Mouse (Mus musculus): ENCODE data around the gene Zfp652.
"Not testable (repeated sequence)": the region's sequence is repeated elsewhere in the genome, so short reads cannot be mapped to it uniquely, and the experiment has no call there.

The Zfp652 gene

GRCm38 (mm10) chr11:95712563-95713224, at the start of gene Zfp652:
Zfp652 (plus strand) TSS chr11:95712673.
- in situ Hi-C loops (cut with MboI, MseI) = no loop called here

- in situ Hi-C loops (cut with MboI, MseI) = no loop called here
Observed at GRCm38 (mm10) chr11:95666529-95667149, 45.8 kb upstream of the Zfp652 start, which contains the start of gene Phb. Phb (plus strand) TSS chr11:95666957.

DNA sequence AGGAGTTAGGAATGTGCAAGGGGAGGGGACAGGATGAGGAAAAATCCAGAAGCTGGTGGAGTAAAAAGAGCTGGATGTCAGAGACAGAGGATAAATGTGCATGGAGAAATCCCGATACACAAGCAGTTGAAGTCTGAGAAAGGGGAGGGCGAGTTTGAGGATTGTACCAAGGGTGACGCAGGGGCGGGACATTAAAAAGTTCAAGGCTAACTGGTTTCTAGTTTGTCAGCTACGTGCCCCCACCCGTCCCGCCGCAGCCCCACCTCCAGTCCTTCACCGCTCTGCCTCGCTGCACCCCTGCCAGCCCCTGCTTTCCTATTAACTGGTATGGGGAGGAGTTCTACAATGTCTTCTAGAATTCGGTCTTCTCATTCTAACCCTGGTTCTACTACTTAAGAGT, 45.3 kb upstream of the Zfp652 start:
- in situ Hi-C loops (cut with MboI, MseI) = no loop called here

GRCm38 (mm10) chr11:95668086-95668485, 44.4 kb upstream of the Zfp652 start:
- in situ Hi-C loops (cut with MboI, MseI) = not testable (repeated sequence)

GRCm38 (mm10) chr11:95675498-95675897, 37.0 kb upstream of the Zfp652 start:
- in situ Hi-C loops (cut with MboI, MseI) = no loop called here

DNA sequence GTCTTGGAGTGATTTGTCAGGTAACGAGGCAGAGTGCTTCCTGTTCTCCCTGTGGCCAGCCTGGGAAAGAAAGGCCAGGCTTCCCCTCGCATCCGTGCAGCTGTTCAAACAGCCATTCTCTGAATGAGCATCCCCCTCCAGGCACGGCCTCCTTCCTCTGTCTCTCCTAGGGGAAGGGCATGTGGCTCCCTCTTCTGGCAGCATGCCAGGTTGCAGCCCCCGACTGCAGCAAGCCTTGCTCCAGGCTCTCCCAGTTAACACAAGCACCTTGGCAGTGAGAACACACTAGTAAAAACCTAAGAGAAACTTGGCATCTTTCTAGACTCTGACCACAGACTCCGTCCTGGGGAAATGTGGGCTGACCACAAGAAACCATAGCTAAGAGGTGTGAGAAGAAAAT, 36.2 kb upstream of the Zfp652 start:
- in situ Hi-C loops (cut with MboI, MseI) = no loop called here

- in situ Hi-C loops (cut with MboI, MseI) = no loop called here
Observed at GRCm38 (mm10) chr11:95677925-95678701, 34.4 kb upstream of the Zfp652 start.

DNA sequence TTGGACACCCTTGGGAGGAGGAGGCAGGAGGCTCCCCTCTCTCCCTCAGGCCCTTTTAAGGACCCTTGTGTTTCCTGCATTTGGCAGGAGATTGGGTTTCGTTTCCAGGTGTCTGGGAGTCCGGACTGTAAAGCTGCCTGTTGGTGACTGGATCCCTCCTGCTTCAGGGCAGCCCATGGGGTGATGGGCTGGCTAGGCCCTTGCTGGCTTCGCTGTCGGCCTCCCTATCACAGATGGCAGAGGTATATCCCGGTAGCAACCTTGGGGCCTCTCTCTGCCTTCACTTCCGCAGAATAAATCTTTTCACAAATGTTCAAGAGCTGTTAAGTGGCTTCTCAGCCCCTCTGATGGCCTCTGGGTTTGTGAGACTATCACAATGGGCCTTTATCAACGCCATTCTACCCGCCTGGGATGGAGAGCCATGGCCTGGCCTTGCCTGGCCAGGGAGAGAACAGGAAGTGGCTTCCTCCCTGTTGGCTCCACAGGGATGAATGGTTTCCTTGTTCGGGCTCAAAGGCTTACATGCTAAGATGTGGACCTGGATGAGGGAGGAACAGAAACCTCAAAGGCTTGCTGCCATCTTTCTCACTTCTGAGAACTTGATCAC, 30.4 kb upstream of the Zfp652 start:
- in situ Hi-C loops (cut with MboI, MseI) = no loop called here

DNA sequence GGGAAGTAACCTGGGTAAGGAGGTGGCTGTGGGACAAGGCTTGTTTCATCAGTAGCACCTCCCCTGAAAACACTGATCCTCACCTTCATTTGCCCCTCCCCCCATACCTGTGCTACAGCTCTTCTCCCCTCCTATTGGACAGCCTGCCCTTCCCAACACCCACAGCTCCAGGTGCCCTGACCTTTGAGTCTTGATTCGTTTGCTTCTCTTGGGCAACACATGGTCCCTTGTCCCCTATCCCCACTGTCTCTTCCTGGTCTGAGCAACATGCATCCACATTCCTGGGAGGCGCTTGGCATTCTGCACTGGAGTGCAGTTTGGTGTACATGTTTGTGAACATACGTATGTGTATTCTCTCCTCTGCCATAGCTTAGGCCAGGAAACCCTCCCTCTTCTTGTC, 29.5 kb upstream of the Zfp652 start:
- in situ Hi-C loops (cut with MboI, MseI) = no loop called here

DNA sequence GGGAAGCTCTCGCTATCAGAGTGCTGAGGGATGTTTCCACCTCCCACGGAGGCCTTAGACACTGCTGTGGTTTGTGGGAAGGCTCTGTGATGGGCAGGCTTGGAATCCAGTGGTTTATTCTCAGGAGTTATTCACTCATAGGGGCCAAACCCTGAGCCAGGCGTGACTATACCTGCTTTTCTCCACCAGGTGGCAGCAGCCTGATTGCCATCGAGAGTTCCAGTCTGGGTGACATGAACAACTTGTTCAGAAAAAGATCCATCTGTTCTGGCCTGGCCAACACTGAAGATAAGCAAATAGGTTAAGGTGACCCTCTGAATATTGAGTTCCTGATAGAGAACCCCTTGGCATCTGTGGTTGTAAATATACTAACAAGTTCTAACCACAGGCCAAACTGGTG, 26.4 kb upstream of the Zfp652 start:
- in situ Hi-C loops (cut with MboI, MseI) = loop anchor here (5.0 kb wide), 1 partner anchor 66 kb away; no protein-coding TSS in a partner anchor

DNA sequence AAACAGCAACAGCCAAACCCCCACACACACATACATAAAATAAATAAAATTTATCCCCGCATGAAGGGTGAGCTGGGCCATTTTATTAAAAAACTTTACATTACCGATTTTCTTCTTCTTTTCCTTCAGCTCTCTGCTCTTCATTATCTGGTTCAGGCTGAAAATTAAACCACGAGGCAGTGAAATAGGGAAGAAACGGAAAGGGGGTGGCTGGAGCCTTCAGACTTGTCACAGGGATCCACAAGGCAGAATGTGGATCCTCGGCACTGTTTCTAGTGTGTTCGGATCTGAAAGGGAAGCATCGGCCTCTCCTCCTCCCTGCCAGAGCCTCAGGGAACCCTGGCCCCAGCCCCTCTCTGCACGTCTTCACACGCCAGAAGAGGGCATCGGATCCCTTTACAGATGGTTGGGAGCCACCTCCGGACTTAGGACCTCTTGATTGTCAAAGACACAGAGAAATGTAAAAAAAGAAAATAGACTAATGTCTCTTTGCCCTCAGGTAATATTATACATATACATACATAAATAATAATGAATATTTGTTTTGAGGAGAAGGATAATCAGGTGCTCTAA, 25.3 kb upstream of the Zfp652 start:
- in situ Hi-C loops (cut with MboI, MseI) = loop anchor here (5.0 kb wide), 1 partner anchor 65 kb away; no protein-coding TSS in a partner anchor

DNA sequence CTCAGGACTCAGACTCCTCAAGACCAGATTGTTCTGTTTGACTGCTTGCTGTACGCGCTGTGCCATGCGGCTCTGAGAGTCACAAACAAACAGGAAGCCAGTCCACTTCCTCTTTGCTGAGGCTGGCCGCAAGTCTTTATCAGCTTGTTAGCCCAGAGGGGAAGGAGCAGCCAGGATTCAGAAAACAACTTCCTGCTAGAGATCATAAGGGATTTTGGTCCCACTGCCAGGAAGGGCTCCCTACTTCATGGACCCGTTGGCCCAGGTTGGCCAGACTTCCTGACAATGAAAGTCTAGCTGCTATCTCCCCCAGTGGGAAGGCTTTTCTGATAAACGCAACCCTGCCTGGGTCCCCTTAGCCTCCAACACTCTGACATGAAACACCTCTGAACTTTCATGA, 24.0 kb upstream of the Zfp652 start:
- in situ Hi-C loops (cut with MboI, MseI) = loop anchor here (5.0 kb wide), 1 partner anchor 64 kb away; no protein-coding TSS in a partner anchor

- in situ Hi-C loops (cut with MboI, MseI) = loop anchor here (5.0 kb wide), 1 partner anchor 63 kb away; no protein-coding TSS in a partner anchor
Observed at GRCm38 (mm10) chr11:95688981-95689380, 23.5 kb upstream of the Zfp652 start.

GRCm38 (mm10) chr11:95689544-95689943, 22.9 kb upstream of the Zfp652 start:
- in situ Hi-C loops (cut with MboI, MseI) = loop anchor here (5.0 kb wide), 1 partner anchor 63 kb away; no protein-coding TSS in a partner anchor

DNA sequence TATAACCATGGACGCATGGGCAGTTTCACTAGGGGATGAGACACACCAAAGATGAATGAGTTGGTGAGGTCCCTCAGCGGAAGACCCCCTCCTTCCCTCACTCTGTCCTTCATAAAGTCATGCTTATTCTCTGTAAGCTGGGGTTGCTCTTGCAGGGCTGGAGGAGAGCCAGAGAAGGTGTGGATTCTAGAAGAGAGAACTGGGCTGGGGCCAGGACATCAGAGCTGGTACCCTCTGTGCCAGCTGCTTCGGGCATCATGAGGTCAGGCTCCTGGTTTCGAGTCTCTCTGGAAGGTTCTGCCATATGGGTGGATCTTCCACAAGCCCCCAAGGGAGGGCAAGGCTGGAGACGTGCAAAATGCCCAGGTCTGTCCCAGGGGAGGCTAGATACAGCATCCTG, 13.9 kb upstream of the Zfp652 start:
- in situ Hi-C loops (cut with MboI, MseI) = no loop called here

GRCm38 (mm10) chr11:95700778-95701739, 11.4 kb upstream of the Zfp652 start:
- in situ Hi-C loops (cut with MboI, MseI) = no loop called here

DNA sequence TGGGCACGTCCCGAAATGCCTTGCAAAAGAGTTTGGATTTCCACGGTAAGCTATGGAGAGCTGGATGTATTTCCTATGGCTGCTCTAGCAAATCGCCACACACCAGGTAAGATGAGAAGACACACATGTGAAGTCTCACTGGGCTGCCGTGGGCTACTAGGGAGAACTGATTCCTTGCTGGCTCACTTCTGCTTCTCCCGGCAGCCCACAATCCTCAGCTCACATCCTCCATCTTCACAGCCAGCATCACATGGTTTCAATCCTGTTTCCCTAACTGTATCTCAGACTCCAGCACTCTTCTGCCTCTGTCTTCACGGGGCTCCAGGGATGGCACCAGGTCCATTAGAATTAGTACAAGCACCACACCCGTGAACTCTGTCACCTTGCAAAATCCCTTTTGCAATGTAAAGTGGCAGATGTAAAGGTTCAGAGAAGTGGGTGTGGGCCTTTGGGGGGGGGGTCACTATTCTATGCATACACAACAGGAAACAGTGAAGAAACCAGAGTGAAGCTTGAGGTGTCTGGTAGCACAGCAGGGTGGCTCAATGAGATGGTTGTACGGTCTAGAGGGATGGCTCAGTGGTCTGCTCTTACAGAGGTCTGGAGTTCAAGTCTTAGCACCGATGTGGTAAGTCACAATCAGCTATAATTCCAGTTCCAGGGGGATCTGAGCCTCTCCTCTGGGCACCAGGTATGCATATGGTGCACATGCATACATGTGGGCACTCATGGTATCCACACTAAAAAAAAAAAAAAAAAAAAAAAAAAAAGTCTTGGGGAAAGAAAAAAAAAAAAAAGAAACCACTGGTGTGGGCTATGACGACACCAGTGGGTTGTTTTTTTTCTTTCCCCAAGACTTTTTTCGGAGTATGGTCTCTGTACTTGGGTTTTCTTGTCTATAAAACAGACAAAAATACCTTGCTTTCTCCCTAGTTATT, 8.2 kb upstream of the Zfp652 start:
- in situ Hi-C loops (cut with MboI, MseI) = no loop called here

- in situ Hi-C loops (cut with MboI, MseI) = no loop called here
Observed at GRCm38 (mm10) chr11:95704970-95705330, 7.5 kb upstream of the Zfp652 start.

DNA sequence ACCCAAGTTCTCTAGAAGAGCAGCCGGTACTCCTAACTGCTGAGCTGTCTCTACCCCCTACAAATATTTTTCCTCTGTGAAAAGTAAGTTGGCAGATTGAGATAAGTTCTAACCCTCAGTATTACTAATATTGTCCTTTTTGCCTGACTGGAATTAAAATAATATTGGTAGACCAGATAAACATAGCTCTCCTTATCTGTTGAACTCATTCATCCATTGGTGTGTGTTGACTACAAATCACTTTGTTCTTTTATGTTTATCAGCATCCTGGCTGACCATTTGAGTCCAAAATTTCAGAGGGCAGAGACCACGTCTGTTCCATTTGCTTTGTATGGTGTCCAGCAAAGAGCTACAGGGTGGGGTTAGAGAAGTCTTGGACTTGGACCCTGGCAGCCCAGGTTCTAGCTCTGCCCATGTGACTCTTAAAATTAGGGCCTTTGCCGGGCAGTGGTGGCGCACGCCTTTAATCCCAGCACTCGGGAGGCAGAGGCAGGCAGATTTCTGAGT, 2.9 kb upstream of the Zfp652 start:
- in situ Hi-C loops (cut with MboI, MseI) = no loop called here

All from T-helper 17 cell (primary cell).